Mouse (Mus musculus) myocyte (in vitro differentiated cells): ENCODE measurements around the gene Tuba1c. TPM values are rescaled to one million over a fixed set of nuclear protein-coding genes. Genes with fewer than 3 reads are reported as not detected.
A peak's percentile ranks its signal among the peaks of the same experiment; 100 is the strongest.
"Not testable (repeated sequence)": the region's sequence is repeated elsewhere in the genome, so short reads cannot be mapped to it uniquely, and the experiment has no call there.

Source experiments
- H3K27me3 ChIP-seq: one replicate; pipeline ENCODE4 v1.6.1; 2011; ENCODE audit not compliant: control insufficient read depth, insufficient read depth, insufficient read length
- H3K36me3 ChIP-seq: one replicate; pipeline ENCODE4 v1.6.1; 2011; ENCODE audit not compliant: control insufficient read depth, insufficient read depth
- H3K4me2 ChIP-seq: one replicate; pipeline ENCODE4 v1.6.1; 2011; ENCODE audit warnings: low read depth, control low read depth
- H3K4me3 ChIP-seq: one replicate; pipeline ENCODE4 v1.5.1; 2011; ENCODE audit warnings: mild to moderate bottlenecking, control low read depth, moderate library complexity
- H3K79me2 ChIP-seq: one replicate; pipeline ENCODE4 v1.6.1; 2011; ENCODE audit not compliant: control insufficient read depth, insufficient read depth
- H3ac ChIP-seq: one replicate; pipeline ENCODE4 v1.6.1; 2011; ENCODE audit not compliant: control insufficient read depth, insufficient read length
- E2F4 ChIP-seq: IDR thresholded peaks from one replicate; pipeline ENCODE4 v1.6.1; 2011; ENCODE audit warnings: mild to moderate bottlenecking, control low read depth, moderate library complexity; ENCODE audit not compliant: insufficient read depth
- MAX ChIP-seq: IDR thresholded peaks from one replicate; pipeline ENCODE4 v1.6.1; 2011; ENCODE audit warnings: low read depth, mild to moderate bottlenecking, control low read depth
- MYOD1 ChIP-seq, 3 experiments: IDR thresholded peaks; one replicate each; pipeline ENCODE4 v1.6.1; 2011; ENCODE audit warnings: control low read depth in 2 of 3, low read depth in 2 of 3, mild to moderate bottlenecking in 2 of 3, moderate library complexity in 1 of 3; ENCODE audit not compliant: insufficient read length in 2 of 3, control insufficient read depth in 1 of 3
- MYOG ChIP-seq, 3 experiments: IDR thresholded peaks; one replicate each; pipeline ENCODE4 v1.6.1; 2011; ENCODE audit warnings: control low read depth in 2 of 3, low read depth in 2 of 3, mild to moderate bottlenecking in 2 of 3; ENCODE audit not compliant: insufficient read length in 2 of 3, control insufficient read depth in 1 of 3, insufficient read depth in 1 of 3
- POLR2A ChIP-seq: IDR thresholded peaks from one replicate; pipeline ENCODE4 v1.6.1; 2011; ENCODE audit warnings: low read depth, mild to moderate bottlenecking, control low read depth, moderate library complexity; ENCODE audit not compliant: insufficient read length
- POLR2AphosphoS2 ChIP-seq: IDR thresholded peaks from one replicate; pipeline ENCODE4 v1.6.1; 2011; ENCODE audit warnings: low read depth, control low read depth; ENCODE audit not compliant: insufficient read length
- REST ChIP-seq: IDR thresholded peaks from one replicate; pipeline ENCODE4 v1.6.1; 2011; ENCODE audit warnings: mild to moderate bottlenecking, control low read depth, moderate library complexity; ENCODE audit not compliant: insufficient read depth, insufficient read length
- TCF12 ChIP-seq: IDR thresholded peaks from one replicate; pipeline ENCODE4 v1.6.1; 2011; ENCODE audit warnings: mild to moderate bottlenecking, control low read depth; ENCODE audit not compliant: poor library complexity, insufficient read depth, severe bottlenecking
- TCF3 ChIP-seq: IDR thresholded peaks from one replicate; pipeline ENCODE4 v1.6.1; 2011; ENCODE audit warnings: low read depth, control low read depth; ENCODE audit not compliant: insufficient read length
- USF1 ChIP-seq: IDR thresholded peaks from one replicate; pipeline ENCODE4 v1.6.1; 2011; ENCODE audit warnings: low read depth, mild to moderate bottlenecking, control low read depth, moderate library complexity
- polyA plus RNA-seq: library from polyadenylated mRNA; unstranded; fragments of >200 nt; fragmentation: generic; extraction: Trizol; gene quantifications from one replicate; pipeline ENCODE4 v1.2.1, GENCODE M21; 2012; ENCODE audit warnings: missing spikeins

Tuba1c gene
- polyA plus RNA-seq, 1 experiment: 462 TPM

- Histone ChIP-seq H3ac (no peak overlapping the region), H3K36me3 (no peaks in the 10 kb centered on the region), H3K4me3 (peak overlapping the region; percentile 6), H3K4me2 (peak overlapping the region; percentile 85), H3K79me2 (no peaks in the 10 kb centered on the region), H3K27me3 (peaks cover 46% of the 10 kb centered on the region)
- TF ChIP-seq MYOD1 (IDR thresholded peaks at IDR 0.05; ENCODE audit: control insufficient read depth in 1 of 3, insufficient read length in 2 of 3, low read depth in 2 of 3) (peak in 1 of 3 experiments; percentile 42), E2F4 (no peak)
Measured at GRCm38 (mm10) chr15:99056332-99056731, 26.6 kb downstream of the Tuba1c start.

GRCm38 (mm10) chr15:99065557-99066165, 36.0 kb downstream of the Tuba1c start:
- TF ChIP-seq MYOD1 (IDR thresholded peaks at IDR 0.05; ENCODE audit: control insufficient read depth in 1 of 3, insufficient read length in 2 of 3, low read depth in 2 of 3): no peak
- no peak overlapping the region for H3K4me3 ChIP-seq
- no peak overlapping the region for H3K4me2 ChIP-seq
- H3K79me2 ChIP-seq: no peaks in the 10 kb centered on the region
- H3K36me3 ChIP-seq: no peaks in the 10 kb centered on the region
- H3K27me3 ChIP-seq: peaks cover 46% of the 10 kb centered on the region
- H3ac ChIP-seq: no peak overlapping the region

- peaks cover 13% of the 10 kb centered on the region for H3K79me2 ChIP-seq
- no peak overlapping the region for H3K4me2 ChIP-seq
- no peak overlapping the region for H3ac ChIP-seq
- no peaks in the 10 kb centered on the region for H3K36me3 ChIP-seq
- no peak overlapping the region for H3K4me3 ChIP-seq
- H3K27me3 ChIP-seq: peaks cover 11% of the 10 kb centered on the region
- TF ChIP-seq E2F4: no peak
- TF ChIP-seq TCF12: no peak
- TF ChIP-seq MYOD1 (IDR thresholded peaks at IDR 0.05; ENCODE audit: control insufficient read depth in 1 of 3, insufficient read length in 2 of 3, low read depth in 2 of 3): no peak
- TF ChIP-seq MAX: no peak
- no peak for TF ChIP-seq POLR2A
- no peak for TF ChIP-seq MYOG (IDR thresholded peaks at IDR 0.05; ENCODE audit: control insufficient read depth in 1 of 3, insufficient read depth in 1 of 3, insufficient read length in 2 of 3, low read depth in 2 of 3)
- no peak for TF ChIP-seq REST
- TF ChIP-seq USF1: no peak
Measured at GRCm38 (mm10) chr15:99071988-99072387, 42.3 kb downstream of the Tuba1c start.

GRCm38 (mm10) chr15:99074019-99074599, 44.4 kb downstream of the Tuba1c start, which contains the start of gene Troap:
Troap (plus strand) TSS chr15:99074575.
- peaks cover 7% of the 10 kb centered on the region for H3K36me3 ChIP-seq
- no peak for TF ChIP-seq MAX
- TF ChIP-seq TCF12: no peak
- no peak for TF ChIP-seq POLR2A
- TF ChIP-seq MYOD1 (IDR thresholded peaks at IDR 0.05; ENCODE audit: control insufficient read depth in 1 of 3, insufficient read length in 2 of 3, low read depth in 2 of 3): no peak
- no peak for TF ChIP-seq TCF3
- TF ChIP-seq MYOG (IDR thresholded peaks at IDR 0.05; ENCODE audit: control insufficient read depth in 1 of 3, insufficient read depth in 1 of 3, insufficient read length in 2 of 3, low read depth in 2 of 3): no peak
- TF ChIP-seq REST: no peak
- peaks cover 13% of the 10 kb centered on the region for H3K79me2 ChIP-seq
- peak within 1 kb of the TSS; percentile 72 for H3K4me3 ChIP-seq
- peaks cover 6% of the 10 kb centered on the region for H3K27me3 ChIP-seq
- peak within 1 kb of the TSS; percentile 16 for H3ac ChIP-seq
- peak within 1 kb of the TSS; percentile 95 for H3K4me2 ChIP-seq

GRCm38 (mm10) chr15:99074600-99075333, 45.1 kb downstream of the Tuba1c start:
- H3K27me3 ChIP-seq: no peaks in the 10 kb centered on the region
- peak overlapping the region; percentile 95 for H3K4me2 ChIP-seq
- H3ac ChIP-seq: peak overlapping the region; percentile 16
- peak overlapping the region; percentile 72 for H3K4me3 ChIP-seq
- peaks cover 13% of the 10 kb centered on the region for H3K79me2 ChIP-seq
- H3K36me3 ChIP-seq: peaks cover 7% of the 10 kb centered on the region
- TF ChIP-seq POLR2AphosphoS2 (peak; percentile 94), MAX (peak; percentile 26), USF1 (no peak), REST (no peak), E2F4 (peak; percentile 99), POLR2A (peak; percentile 91), MYOD1 (IDR thresholded peaks at IDR 0.05; ENCODE audit: control insufficient read depth in 1 of 3, insufficient read length in 2 of 3, low read depth in 2 of 3) (peak in 1 of 3 experiments; percentile 1), MYOG (IDR thresholded peaks at IDR 0.05; ENCODE audit: control insufficient read depth in 1 of 3, insufficient read depth in 1 of 3, insufficient read length in 2 of 3, low read depth in 2 of 3) (no peak)

GRCm38 (mm10) chr15:99076011-99076410, 46.3 kb downstream of the Tuba1c start:
- Histone ChIP-seq H3K4me2 (peak overlapping the region; percentile 92), H3K79me2 (peaks cover 13% of the 10 kb centered on the region)

More at GRCm38 (mm10) chr15:99076011-99076410, 46.3 kb downstream of the Tuba1c start:
- Histone ChIP-seq H3K36me3 (peaks cover 12% of the 10 kb centered on the region), H3K4me3 (peak overlapping the region; percentile 72)
- not testable (repeated sequence) for H3K27me3 ChIP-seq, H3ac ChIP-seq
